Mouse (Mus musculus) cortical plate, adult 2 months (tissue): ENCODE data around the gene Grap.

Source experiments
- CTCF ChIP-seq: fragments of 200-500 bp; IDR thresholded peaks from 2 replicates; pipeline ENCODE4 v1.5.1; 2011; ENCODE audit warnings: mild to moderate bottlenecking, control low read depth, low read length; ENCODE audit not compliant: insufficient read depth; ENCODE audit errors: extremely low read depth
- POLR2A ChIP-seq: fragments of 200-500 bp; IDR thresholded peaks from 2 replicates; pipeline ENCODE4 v1.6.1; 2011; ENCODE audit warnings: mild to moderate bottlenecking, low read length, control low read depth; ENCODE audit not compliant: insufficient read depth; ENCODE audit errors: extremely low read depth

- TF ChIP-seq POLR2A (no peak), CTCF (no peak)
Observed at GRCm38 (mm10) chr11:61686906-61687453, 33.9 kb downstream of the Grap start.
